Mouse (Mus musculus) thymus, postnatal 36 days (tissue): ENCODE measurements at regions not wholly inside any gene's neighbourhood (a gene's known extent, or its start where the extent isn't known, plus 50 kb on each side); places are given as distances from the start of the nearest gene placed in this dataset.

ENCODE experiments used
- DNase-seq, 2 experiments: peaks; one replicate each; pipeline ENCODE4 v3.0.0; 2022; ENCODE audit warnings: mixed read lengths in 2 of 2

GRCm38 (mm10) chr10:95085688-95086268 is 141.1 kb upstream of the Plxnc1 start:
- no peak for DNase-seq

DNA sequence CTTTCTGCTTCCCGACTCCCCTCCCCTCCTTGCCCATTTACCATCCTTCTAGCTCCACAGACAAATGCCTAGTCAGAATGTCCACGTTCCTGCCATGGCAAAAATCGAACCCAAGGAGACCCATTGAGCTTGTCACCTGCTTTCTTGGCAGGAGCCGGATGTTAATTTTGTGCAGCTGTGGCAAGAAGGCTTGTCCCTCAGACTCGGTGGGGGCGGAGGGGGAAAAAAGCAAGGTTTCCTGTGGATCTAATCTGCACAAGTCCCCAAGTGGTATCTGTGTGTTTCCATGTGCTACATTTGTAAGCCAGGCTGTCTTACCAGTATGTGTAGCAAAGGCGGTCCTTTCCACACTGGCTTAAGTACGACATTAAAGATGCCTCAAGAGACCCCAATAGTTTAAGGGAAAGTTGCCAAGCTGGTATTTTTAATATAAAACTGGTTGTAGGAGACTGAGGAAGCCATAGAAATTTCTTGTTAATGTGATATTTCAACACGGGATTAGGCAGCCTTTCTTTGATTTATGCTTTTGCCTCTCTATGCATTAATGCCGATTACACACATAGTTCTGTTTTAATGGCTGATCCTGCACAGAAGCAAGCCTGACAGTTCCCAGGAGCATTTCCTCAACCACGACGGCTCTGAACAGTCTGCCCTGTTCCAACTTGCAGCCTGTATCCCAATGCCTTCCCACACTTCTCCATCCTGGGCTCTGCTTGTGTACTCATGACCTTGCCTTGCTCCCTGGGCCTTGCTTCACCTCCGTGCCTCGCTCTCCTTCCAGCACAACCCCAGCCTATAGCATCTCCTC is 138.9 kb upstream of the Plxnc1 start:
- peak; percentile 49 to 68 for DNase-seq

GRCm38 (mm10) chr10:95082634-95083033 is 138.0 kb upstream of the Plxnc1 start:
- peak in 1 of 2 experiments; percentile 17 for DNase-seq

- no peak for DNase-seq
Measured at GRCm38 (mm10) chr10:95079979-95080378, 135.3 kb upstream of the Plxnc1 start.

GRCm38 (mm10) chr10:95076421-95076820 is 131.8 kb upstream of the Plxnc1 start:
- DNase-seq = peak in 1 of 2 experiments; percentile 14

DNA sequence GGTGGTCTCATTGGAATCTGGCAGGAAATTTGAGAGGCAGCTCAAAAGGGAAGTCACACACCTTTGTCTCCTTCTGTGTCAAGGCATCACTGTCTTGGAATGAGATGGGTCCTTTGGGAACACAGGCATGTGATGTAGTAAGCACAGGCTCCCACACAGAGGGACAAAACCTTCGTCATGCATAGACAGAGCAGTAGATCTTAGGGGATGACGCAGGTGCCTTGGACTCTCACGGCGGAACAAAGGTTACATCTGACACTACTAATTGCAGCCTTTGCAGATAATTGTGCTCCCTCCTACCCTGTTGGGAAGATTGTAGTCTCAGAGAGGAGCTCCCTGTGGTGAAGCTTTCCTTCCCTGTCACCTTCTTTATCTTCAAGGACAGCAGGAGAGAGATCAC is 131.3 kb upstream of the Plxnc1 start:
- DNase-seq = no peak

DNA sequence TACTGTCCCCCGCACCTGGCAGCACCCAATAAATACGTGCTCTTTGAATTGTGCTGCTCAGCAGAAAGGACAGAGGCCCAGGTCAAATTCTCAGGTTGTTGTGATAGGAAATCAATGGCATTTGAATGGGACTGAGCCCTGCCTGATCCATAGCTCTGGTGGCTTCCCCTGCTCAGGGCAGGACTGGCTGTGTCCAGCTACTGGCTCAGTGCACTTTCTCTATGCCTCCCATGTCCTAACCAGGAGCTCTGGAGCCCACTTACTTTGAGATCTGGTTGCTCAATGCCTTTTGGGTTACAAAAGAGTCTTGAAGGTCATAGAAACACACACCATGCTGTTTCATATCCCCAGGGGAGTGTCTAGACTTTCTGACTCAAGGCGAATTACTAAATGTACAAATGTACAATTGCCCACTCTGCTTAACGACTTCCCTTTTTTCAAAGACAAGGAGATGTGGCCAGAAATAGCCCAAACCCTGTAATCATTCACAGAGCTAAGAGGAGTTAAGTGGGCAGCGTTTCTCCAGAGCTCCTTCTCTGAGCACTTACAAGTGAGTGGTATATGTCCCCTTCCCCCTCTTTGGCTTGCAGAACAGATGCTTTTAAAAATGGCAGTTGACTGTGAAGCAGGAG is 130.4 kb upstream of the Plxnc1 start:
- no peak for DNase-seq

DNA sequence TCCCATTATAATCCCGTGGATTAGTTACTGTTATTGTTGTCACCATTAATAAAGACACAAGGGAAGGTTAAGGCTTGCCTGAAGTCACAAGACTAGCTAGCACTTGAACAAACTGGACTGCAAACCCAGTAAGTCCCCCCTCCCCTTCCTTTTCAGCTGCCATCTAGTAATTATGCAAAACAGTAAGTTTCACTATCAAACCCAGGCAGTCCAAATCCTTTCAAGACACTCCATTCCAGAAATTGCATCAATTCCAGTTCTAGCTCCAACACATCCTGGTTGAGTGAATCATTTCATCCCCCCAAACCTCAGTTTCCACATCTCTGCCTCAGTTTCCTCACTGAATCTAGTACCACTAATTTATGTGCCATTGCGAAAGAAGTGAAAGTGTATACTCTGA is 129.7 kb upstream of the Plxnc1 start:
- DNase-seq = no peak

DNA sequence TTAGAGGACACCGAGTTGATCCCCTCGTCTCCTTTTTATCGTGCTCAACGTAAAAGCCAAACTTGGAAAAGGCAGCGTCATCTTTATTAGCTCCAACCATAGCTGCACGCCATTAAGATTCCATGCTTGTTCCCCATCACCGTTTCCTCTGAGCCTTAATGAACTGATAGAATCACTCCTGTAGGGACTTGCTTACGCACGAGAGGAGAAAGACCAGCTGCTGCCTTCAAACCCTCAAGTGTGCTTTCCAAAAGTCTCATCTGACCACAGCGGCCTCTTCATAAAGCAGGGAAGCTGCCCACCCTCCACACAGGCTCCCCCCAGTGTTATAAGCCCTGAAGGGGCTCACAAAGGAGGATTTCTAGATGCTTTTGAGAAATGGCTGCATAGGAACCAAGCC is 123.3 kb upstream of the Plxnc1 start:
- no peak for DNase-seq

DNA sequence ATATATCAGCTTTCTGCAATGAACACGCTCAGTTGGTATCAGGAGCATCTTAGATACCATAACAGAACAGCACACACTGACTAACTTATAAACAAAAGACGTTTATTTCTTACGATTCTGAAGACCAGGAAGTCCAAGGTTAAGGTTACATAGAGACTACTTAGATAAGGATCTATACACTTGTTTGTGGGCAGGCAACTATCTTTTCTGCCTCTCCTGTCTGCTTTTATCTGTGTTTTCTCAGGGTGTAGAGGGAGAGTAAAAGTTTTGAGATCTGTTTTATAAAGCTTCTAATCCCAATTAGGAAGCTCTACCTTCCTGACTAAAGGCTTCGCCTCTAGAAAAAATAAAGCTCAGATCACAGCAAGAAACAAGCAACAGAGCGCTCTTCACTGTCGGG is 122.1 kb upstream of the Plxnc1 start:
- DNase-seq = no peak

DNA sequence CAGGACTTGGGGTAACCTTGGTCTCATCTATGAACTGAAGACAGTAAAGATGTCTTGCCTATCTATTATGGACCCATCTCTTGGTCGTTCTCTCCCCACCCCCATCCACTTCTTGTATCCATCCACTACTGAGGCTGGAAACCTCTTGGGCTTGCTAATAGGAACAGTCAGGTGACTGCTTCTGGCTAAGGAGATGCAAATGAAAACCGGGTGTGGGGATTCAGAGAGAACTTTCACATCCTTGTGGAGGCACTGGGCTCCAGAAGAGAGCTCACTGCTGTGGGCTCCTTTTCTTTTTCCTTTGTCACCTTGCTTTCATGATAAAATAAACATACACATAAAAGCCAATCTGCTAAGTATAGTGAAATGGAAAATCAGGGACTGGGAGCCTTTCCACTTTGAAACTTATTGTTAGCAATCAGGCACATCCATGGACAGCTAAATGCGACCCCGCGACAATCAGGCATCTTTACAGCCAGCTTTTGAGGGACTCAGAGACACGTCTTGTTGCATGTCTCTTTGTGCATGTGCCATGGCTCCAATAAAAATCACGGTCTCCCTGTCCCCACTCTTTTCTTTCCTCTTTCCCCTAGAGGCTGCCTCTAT is 115.0 kb upstream of the Plxnc1 start:
- DNase-seq = no peak

GRCm38 (mm10) chr10:95059078-95059477 is 114.4 kb upstream of the Plxnc1 start:
- no peak for DNase-seq

GRCm38 (mm10) chr10:95057051-95057714 is 112.5 kb upstream of the Plxnc1 start:
- no peak for DNase-seq

DNA sequence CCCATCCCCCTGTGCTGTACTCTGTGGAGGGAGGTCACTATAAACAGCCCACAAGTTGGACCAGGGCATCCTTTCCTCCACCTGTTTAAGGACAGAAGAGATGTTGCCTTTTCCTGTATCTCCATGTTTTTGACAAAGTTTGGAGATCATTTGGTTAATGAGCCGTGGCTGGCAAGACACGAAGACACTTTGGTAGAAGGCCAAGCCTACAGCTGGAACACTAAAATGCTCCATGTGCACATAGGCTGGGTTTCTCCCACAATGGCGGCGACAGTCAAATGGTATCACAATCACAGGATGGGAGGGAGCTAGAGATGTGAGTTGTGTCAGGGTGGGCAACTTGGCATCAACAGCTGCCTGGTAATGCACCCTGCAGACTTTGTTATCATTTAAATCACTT is 111.9 kb upstream of the Plxnc1 start:
- DNase-seq = no peak

GRCm38 (mm10) chr10:95054869-95055268 is 110.2 kb upstream of the Plxnc1 start:
- no peak for DNase-seq

GRCm38 (mm10) chr10:95048790-95049189 is 104.2 kb upstream of the Plxnc1 start:
- DNase-seq = no peak

GRCm38 (mm10) chr10:95043978-95044377 is 99.3 kb upstream of the Plxnc1 start:
- DNase-seq = no peak

GRCm38 (mm10) chr10:95040258-95040895 is 95.7 kb upstream of the Plxnc1 start:
- no peak for DNase-seq

DNA sequence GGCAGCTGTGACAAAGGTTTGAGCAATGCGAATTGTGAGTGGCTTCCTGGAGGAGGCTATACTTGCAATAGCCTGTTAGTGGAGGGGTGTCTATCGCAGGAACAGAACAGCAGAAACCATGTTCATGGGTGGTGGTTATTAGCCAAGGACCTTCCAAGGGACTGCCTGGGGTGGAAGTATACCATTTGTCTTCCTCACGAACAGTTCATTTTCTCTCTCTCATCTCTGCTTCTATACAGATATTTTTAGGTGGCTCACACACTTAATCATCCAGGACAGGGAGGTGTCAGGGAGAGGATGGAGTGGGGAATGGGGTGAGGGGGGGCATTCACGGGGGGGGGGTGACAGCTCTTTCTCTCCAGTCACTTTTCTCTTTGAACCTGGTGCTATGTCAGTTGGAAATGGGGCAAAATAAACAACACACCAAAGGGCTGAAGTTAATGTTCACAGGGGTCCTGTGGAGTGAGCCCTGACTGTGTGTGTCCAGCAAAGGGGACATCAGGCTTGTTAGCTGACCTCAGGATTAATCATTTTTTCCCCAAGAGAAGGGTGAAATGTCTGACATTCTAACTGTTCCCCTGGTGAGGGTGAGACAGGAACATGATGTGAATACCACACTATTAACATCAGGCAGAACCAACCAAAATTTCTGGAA is 91.5 kb upstream of the Plxnc1 start:
- DNase-seq = no peak

DNA sequence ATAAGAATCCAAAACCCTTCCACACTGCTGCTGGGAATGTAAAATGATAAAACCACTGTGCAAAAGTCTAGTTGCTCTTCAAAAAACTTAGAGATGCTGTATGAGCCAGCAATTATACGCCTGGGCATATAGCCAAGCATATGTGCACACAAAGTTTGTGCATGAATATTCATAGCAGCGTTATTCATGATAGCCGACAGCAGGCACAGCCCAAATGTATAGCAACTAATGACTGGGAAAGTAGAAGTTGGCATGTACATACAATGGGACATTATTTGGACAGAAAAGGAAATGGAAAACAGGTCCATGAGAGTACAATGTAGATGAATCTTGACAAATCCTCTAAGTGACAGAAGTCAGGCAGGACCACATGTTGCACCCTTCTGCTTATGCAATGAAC is 90.7 kb upstream of the Plxnc1 start:
- DNase-seq = no peak

GRCm38 (mm10) chr10:95034566-95034965 is 89.9 kb upstream of the Plxnc1 start:
- no peak for DNase-seq
